Mouse (Mus musculus) mesoderm, embryonic 11.5 days (tissue): ENCODE results near the gene Rpgrip1l.

ENCODE experiments used
- DNase-seq: peaks from one replicate; pipeline ENCODE4 v3.0.0-alpha.2; 2012; ENCODE audit warnings: low read depth, low spot score

Gene Rpgrip1l

GRCm38 (mm10) chr8:91207676-91208075, 105.4 kb downstream of the Rpgrip1l start:
- no peak for DNase-seq

GRCm38 (mm10) chr8:91205897-91206296, 107.2 kb downstream of the Rpgrip1l start:
- DNase-seq = no peak

GRCm38 (mm10) chr8:91201184-91201583, 111.9 kb downstream of the Rpgrip1l start:
- no peak for DNase-seq

DNA sequence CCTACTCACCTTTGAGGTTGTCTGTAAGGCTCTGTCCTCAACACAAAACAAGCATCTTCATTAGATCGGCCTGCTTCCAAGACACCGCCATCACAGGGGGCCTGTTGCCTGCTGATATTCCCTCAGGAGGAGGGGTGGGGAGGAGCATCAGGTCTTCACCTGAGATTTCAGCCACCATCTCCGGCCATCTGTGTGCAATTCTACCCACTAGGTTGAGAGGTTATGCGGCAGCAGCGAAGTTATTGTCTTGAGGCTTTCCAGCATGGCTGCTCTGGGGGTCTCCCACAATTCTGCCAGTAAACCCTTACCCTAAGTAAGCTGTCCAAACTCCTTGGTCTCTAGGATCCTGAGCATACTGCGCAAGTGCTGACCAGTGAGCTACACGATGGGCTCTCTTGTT, 113.2 kb downstream of the Rpgrip1l start, which contains the start of gene Aktip:
Gene Aktip (minus strand): TSS at position 101 of the 400 bp plus-strand sequence.
- DNase-seq = no peak

DNA sequence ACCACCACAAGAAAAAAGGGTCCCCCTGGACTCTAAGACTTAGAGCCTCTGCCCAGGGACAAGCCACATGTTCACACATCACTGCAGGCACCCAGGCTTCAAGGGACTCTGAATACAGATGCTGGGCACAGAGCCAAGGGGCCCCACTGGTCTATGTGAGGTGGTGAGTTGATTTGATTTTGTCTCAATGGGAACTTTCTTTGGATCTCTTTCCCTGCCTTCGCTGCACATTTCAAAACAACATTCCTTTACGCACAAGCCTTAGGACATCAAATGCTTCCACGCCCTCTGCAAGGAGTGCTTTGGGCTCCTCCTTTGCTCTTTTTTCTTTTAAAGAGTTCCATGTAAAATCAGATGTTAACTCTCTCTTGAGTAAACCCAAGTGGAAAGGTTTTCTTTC, 115.0 kb downstream of the Rpgrip1l start:
- no peak for DNase-seq

- DNase-seq = no peak
Observed at GRCm38 (mm10) chr8:91197233-91197632, 115.8 kb downstream of the Rpgrip1l start.

DNA sequence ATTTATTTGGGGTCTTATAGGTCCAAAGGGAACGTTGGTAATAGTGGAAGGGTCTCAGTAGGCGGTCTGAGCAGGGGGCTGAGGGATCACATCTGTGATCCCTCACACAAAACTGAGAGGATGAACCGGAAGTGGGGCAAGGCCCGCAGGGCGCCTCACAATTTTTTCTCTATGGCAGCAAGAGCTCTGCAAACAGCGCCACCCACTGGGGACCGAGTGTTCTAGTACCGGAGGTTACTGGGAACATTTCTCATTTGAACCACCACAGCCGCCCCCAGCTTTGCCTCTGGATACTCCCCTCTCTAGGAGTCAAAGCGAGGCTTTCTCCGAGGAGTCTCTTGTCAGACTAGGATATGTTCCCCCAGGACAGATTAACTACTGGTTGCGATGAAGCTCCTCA, 116.4 kb downstream of the Rpgrip1l start:
- no peak for DNase-seq

GRCm38 (mm10) chr8:91194081-91194480, 119.0 kb downstream of the Rpgrip1l start:
- DNase-seq = no peak

GRCm38 (mm10) chr8:91192941-91193340, 120.1 kb downstream of the Rpgrip1l start:
- no peak for DNase-seq

DNA sequence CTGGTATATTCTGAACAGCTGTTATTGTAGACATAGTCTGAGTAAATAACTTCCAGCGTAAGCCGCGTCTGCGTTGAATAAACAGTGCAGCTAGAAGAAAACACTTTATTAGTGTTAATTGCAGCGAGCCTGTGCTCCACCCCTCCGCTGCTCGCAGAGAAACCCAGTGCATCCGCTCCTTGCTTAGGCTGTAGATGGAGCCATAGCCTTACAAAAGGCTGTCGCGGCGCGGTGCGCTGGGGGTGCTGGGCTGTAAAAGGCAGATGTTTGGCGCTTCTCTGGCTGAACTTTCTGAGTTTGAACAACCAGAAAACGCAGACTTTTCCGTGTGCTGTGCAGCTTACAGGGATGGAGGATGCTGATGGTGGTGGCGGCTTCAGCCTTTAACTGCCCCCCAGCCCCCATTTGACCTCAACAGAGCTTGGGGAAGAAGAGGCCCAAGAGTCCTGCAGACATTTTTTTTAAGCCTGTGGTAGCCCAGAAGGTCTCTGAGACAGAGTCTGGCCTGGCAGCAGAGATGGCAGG, 122.2 kb downstream of the Rpgrip1l start:
- peak; percentile 63 for DNase-seq

GRCm38 (mm10) chr8:91188152-91188551, 124.9 kb downstream of the Rpgrip1l start:
- no peak for DNase-seq

- DNase-seq = no peak
Observed at GRCm38 (mm10) chr8:91186372-91186771, 126.7 kb downstream of the Rpgrip1l start.

- DNase-seq = no peak
Observed at GRCm38 (mm10) chr8:91177708-91178107, 135.4 kb downstream of the Rpgrip1l start.

DNA sequence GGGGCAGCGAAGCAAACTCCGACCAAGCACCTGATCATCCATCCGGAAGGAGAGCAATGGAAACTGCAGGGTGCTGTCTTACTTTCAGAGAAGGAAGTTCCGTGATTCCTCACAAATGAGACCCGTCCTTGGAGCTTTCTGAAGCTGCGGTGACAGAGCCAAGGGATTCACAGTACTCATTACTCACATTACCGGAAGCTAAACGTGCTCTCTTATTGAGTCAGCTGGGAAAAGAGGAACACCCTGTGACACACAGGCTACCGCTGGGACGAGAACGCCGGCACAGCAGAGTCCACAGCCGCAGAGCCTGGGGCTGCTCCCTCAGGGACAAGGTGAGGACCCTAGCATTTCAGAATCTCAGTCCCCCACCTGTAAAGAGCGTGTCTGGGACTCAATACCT, 136.9 kb downstream of the Rpgrip1l start:
- no peak for DNase-seq

DNA sequence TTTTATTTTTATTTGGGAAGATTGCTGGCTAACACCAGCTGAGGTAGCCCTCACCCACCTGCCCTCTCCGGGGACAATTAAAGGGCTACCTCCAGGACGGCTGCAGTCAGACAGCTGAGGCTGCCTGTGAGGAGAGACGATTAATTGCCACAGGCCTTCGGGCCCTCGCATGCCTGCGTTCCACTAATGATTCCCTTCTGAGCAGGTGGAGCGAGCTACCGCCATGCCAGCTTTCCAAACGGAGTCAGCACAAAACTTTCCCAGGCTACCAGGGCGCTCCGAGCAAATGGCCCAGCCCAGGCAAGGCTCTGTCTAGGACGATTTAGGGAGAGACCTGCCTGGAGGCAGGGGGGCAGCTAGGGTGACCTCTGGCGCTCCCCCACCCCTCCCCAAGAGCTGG, 141.5 kb downstream of the Rpgrip1l start:
- peak; percentile 56 for DNase-seq

DNA sequence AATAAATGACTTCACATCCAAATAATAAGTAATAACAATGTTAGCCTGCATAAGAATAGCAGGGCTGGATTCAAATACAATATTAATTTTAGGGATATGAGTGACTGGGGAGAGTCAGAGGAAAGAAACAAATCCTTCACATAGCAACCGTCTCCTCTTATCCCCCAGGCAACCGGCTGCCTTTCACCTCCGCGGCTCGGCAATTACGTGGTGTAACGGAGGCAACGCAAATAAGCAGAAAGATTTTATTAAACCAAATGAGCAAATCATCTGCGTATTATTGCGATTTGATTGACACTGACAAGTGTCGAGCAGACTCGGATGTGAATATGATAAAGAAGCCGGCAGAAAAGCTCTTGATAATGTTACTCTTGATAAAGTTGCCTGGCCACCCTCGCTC, 142.1 kb downstream of the Rpgrip1l start:
- peak; percentile 33 for DNase-seq

DNA sequence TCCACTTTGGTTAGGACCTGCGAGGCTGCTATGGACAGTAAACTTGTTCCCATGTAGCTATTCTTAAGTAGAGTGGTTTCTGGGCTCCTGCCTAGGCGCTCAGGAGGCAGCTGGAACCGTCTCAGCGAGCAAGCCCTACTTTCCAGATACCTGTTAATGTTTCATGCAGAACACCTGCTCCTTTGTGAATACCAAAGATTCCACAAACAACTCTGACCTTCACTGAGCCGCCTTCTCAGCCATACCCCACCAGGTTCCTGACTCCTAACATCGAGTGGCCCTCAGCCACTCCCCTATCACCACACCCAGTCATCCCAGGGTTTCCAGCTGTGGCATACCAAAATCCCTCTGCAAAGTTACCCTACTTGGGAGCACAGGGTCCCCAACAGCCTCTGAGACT, 142.9 kb downstream of the Rpgrip1l start:
- DNase-seq = no peak
